Mouse (Mus musculus): ENCODE data around the gene Ltbp1. TPM values are rescaled to one million over a fixed set of nuclear protein-coding genes. Genes with fewer than 3 reads are reported as not detected.

Ltbp1 gene
- polyA plus RNA-seq, 1 experiment from 2014 or later, result 2.1 TPM

DNA sequence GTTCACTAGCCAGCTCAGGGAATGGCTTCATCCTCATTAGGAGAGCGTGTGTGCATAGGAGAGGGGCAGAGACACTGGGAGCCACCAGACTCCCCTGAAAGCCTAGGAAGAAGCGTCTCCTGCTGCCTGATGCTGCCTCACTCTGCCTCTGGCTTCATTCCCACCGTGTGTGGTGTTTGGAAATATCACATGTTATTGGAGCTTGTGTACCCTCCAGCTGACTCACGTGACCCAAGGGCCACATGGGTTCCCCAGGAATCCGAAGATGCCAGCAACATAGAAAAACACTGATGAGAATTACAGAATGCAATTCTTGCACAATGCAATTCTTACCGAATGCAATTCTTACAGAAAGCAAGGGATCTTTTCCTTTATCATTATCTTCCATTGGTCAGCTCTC is 325.0 kb downstream of the Ltbp1 start:
- Histone ChIP-seq H3K4me2 (ENCODE audit: low read depth, low read length) (no peak overlapping the region), H3K27me3 (ENCODE audit: control insufficient read depth, insufficient read depth, low read depth, low read length) (no peaks in the 10 kb centered on the region), H3K4me3 (ENCODE audit: low read depth, low read length) (no peak overlapping the region), H3K27ac (ENCODE audit: low read length) (no peak overlapping the region), H3K9me3 (replicated peaks; ENCODE audit: control insufficient read depth, low read length) (no peaks in the 10 kb centered on the region), H3K4me1 (ENCODE audit: control insufficient read depth, low read depth, low read length) (no peaks in the 10 kb centered on the region), H3K9ac (ENCODE audit: low read depth, low read length) (no peak overlapping the region), H3K36me3 (ENCODE audit: control insufficient read depth, insufficient read depth) (no peaks in the 10 kb centered on the region)
- 65% methylated on average over 6 of the region's 6 CpGs for WGBS (ENCODE audit: insufficient replicate concordance)
- ATAC-seq (ENCODE audit: low read depth), result no peak

DNA sequence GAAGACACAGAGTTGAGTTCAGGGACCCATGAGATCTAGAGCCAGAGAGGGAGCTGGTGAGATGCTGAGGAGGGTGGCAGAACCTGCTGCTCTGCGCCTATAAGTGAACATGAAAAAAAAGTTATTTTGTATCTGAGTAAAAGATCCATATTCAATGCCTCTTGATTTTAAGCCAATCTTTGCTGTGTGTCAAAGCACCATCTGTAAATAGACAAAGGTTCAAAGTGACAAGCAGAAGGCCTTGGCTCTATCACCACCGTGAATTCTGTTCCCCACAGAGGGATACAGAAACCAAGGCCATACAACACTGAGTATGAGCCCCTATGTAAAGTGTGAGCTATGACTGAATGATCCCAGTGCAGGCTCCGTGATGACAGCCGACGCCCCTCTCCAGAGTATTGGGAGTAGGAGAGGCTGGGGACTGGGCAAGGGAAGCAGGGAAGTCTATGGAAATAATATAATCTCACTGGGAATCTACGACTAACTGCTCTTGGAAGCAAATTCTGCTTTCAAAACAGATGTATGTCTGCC is 326.1 kb downstream of the Ltbp1 start:
- WGBS (ENCODE audit: insufficient replicate concordance), result 73% methylated on average over 6 of the region's 6 CpGs
- Histone ChIP-seq H3K9me3 (replicated peaks; ENCODE audit: control insufficient read depth, low read length) (no peaks in the 10 kb centered on the region), H3K36me3 (ENCODE audit: control insufficient read depth, insufficient read depth) (no peaks in the 10 kb centered on the region), H3K4me1 (ENCODE audit: control insufficient read depth, low read depth, low read length) (no peaks in the 10 kb centered on the region), H3K27me3 (ENCODE audit: control insufficient read depth, insufficient read depth, low read depth, low read length) (no peaks in the 10 kb centered on the region), H3K4me3 (ENCODE audit: low read depth, low read length) (no peak overlapping the region), H3K27ac (ENCODE audit: low read length) (no peak overlapping the region), H3K4me2 (ENCODE audit: low read depth, low read length) (no peak overlapping the region), H3K9ac (ENCODE audit: low read depth, low read length) (no peak overlapping the region)
- ATAC-seq (ENCODE audit: low read depth), result no peak

DNA sequence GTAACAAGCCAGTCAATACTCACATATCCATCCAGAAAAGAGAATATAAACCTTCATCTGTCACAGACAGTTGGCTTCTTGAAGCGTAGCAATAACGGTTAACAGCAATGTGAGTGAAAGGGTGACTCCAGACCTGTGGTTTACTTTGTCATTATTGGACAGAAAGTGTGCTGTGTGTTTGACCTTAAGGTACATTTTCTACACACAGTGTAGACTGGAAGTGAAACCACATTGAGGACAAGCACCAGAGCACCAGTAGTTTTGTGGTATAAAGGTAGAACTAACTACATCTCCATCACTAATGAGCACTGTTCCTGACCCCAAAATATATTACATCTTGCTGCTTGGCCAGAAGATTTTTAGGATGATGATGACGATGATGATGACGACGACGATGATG is 326.9 kb downstream of the Ltbp1 start:
- Histone ChIP-seq H3K9me3 (replicated peaks; ENCODE audit: control insufficient read depth, low read length) (no peaks in the 10 kb centered on the region), H3K27me3 (ENCODE audit: control insufficient read depth, insufficient read depth, low read depth, low read length) (no peaks in the 10 kb centered on the region), H3K4me1 (ENCODE audit: control insufficient read depth, low read depth, low read length) (no peaks in the 10 kb centered on the region), H3K4me3 (ENCODE audit: low read depth, low read length) (no peak overlapping the region), H3K4me2 (ENCODE audit: low read depth, low read length) (no peak overlapping the region), H3K36me3 (ENCODE audit: control insufficient read depth, insufficient read depth) (no peaks in the 10 kb centered on the region), H3K9ac (ENCODE audit: low read depth, low read length) (no peak overlapping the region), H3K27ac (ENCODE audit: low read length) (no peak overlapping the region)
- WGBS (ENCODE audit: insufficient replicate concordance), result 86% methylated on average over 6 of the region's 6 CpGs
- ATAC-seq (ENCODE audit: low read depth), result no peak

DNA sequence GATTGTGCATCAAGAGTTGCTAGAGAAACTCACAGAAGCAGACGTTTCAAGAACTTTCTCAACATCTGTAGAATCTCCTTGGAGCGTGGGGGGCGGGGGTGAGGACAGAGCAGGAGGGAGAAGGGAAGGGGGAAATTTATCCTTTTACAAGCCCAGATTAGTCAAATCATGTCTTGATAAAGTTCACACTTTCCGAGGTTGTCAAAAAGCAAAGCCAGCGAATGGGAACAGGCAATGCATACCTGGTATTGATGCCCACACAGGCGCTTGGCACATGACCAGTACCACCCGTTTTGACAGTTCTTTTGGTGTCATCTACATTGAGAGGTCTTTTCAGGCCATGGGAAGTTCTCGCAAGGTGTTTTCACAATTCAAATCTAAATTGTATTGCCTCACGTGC is 327.6 kb downstream of the Ltbp1 start:
- Histone ChIP-seq H3K4me3 (ENCODE audit: low read depth, low read length) (no peak overlapping the region), H3K9me3 (replicated peaks; ENCODE audit: control insufficient read depth, low read length) (no peaks in the 10 kb centered on the region), H3K27ac (ENCODE audit: low read length) (no peak overlapping the region), H3K27me3 (ENCODE audit: control insufficient read depth, insufficient read depth, low read depth, low read length) (no peaks in the 10 kb centered on the region), H3K4me2 (ENCODE audit: low read depth, low read length) (no peak overlapping the region), H3K9ac (ENCODE audit: low read depth, low read length) (no peak overlapping the region), H3K36me3 (ENCODE audit: control insufficient read depth, insufficient read depth) (no peaks in the 10 kb centered on the region), H3K4me1 (ENCODE audit: control insufficient read depth, low read depth, low read length) (no peaks in the 10 kb centered on the region)
- 70% methylated on average over 9 of the region's 9 CpGs for WGBS (ENCODE audit: insufficient replicate concordance)
- ATAC-seq (ENCODE audit: low read depth), result no peak

DNA sequence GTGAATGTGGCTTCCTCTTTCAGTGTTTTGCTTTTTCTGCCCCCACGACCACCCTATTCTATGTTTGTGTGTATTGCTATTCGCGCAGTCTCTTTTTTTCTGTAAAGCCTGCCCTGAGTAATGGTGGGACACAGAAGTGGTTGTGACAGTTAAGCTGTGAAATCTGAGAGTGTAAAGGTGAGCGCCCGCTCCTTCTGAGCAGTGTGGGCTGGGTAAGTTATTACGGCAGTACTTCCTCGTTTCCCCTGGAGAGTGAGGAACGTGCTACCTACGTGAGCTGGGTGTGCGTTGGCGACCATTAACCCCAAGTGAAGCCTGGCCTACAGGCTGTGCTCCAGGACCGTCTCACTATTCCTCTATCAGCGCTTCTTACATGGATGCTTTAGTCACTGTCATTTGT is 328.4 kb downstream of the Ltbp1 start:
- no peaks in the 10 kb centered on the region for H3K4me1 ChIP-seq (ENCODE audit: control insufficient read depth, low read depth, low read length)
- H3K36me3 ChIP-seq (ENCODE audit: control insufficient read depth, insufficient read depth), result no peaks in the 10 kb centered on the region
- H3K9me3 ChIP-seq (replicated peaks; ENCODE audit: control insufficient read depth, low read length), result no peaks in the 10 kb centered on the region
- 70% methylated on average over 13 of the region's 13 CpGs for WGBS (ENCODE audit: insufficient replicate concordance)
- no peaks in the 10 kb centered on the region for H3K27me3 ChIP-seq (ENCODE audit: control insufficient read depth, insufficient read depth, low read depth, low read length)
- H3K9ac ChIP-seq (ENCODE audit: low read depth, low read length), result no peak overlapping the region
- no peak overlapping the region for H3K4me3 ChIP-seq (ENCODE audit: low read depth, low read length)
- H3K27ac ChIP-seq (ENCODE audit: low read length), result no peak overlapping the region
- no peak overlapping the region for H3K4me2 ChIP-seq (ENCODE audit: low read depth, low read length)
- no peak for ATAC-seq (ENCODE audit: low read depth)

DNA sequence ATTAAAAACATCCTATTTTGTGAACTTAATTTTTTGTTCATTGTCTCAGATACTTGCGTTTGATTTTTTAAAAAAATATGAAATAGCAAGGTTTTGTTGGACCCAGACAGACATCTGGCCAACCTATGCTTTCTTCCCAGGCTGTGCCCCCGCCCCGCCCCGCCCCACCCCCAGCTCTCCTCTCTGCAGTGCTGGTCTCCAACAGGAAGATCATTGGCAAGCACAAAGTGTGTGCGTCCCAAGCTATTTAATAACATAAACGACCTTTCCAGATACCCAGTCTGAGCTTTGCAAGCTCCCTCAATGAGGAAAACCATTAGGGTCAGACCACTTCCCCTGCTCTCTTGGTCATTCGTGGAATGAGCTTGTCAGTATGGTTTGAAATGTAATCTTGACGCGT is 330.3 kb downstream of the Ltbp1 start:
- Histone ChIP-seq H3K27ac (ENCODE audit: low read length) (no peak overlapping the region), H3K4me2 (ENCODE audit: low read depth, low read length) (no peak overlapping the region), H3K4me1 (ENCODE audit: control insufficient read depth, low read depth, low read length) (no peaks in the 10 kb centered on the region), H3K36me3 (ENCODE audit: control insufficient read depth, insufficient read depth) (no peaks in the 10 kb centered on the region), H3K27me3 (ENCODE audit: control insufficient read depth, insufficient read depth, low read depth, low read length) (no peaks in the 10 kb centered on the region), H3K4me3 (ENCODE audit: low read depth, low read length) (no peak overlapping the region), H3K9me3 (replicated peaks; ENCODE audit: control insufficient read depth, low read length) (no peaks in the 10 kb centered on the region), H3K9ac (ENCODE audit: low read depth, low read length) (no peak overlapping the region)
- WGBS (ENCODE audit: insufficient replicate concordance), result 59% methylated on average over 9 of the region's 9 CpGs
- no peak for ATAC-seq (ENCODE audit: low read depth)

DNA sequence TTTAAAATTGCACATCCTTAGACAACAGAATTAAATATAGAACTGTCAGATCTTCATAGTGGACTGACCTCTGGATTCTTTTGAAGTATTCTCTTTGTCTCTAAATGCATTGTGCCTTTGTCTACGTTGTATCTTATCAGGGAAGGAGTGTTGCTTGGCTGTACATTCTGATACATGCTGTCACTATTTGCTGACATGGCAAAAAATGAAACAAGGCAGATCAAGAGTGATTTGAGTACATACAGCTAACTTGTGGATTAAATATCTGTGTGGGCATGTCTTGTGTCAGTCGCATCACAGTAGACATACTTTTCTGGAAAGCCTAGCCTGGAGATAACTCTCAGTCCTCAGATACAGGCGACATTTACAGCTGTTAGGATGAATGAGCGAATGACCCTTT is 335.9 kb downstream of the Ltbp1 start:
- Histone ChIP-seq H3K9ac (ENCODE audit: low read depth, low read length) (no peak overlapping the region), H3K27me3 (ENCODE audit: control insufficient read depth, insufficient read depth, low read depth, low read length) (no peaks in the 10 kb centered on the region), H3K4me1 (ENCODE audit: control insufficient read depth, low read depth, low read length) (no peaks in the 10 kb centered on the region), H3K27ac (ENCODE audit: low read length) (no peak overlapping the region), H3K36me3 (ENCODE audit: control insufficient read depth, insufficient read depth) (no peaks in the 10 kb centered on the region), H3K9me3 (replicated peaks; ENCODE audit: control insufficient read depth, low read length) (no peaks in the 10 kb centered on the region), H3K4me3 (ENCODE audit: low read depth, low read length) (no peak overlapping the region), H3K4me2 (ENCODE audit: low read depth, low read length) (no peak overlapping the region)
- WGBS (ENCODE audit: insufficient replicate concordance), result 66% methylated on average over 4 of the region's 4 CpGs
- no peak for ATAC-seq (ENCODE audit: low read depth)

DNA sequence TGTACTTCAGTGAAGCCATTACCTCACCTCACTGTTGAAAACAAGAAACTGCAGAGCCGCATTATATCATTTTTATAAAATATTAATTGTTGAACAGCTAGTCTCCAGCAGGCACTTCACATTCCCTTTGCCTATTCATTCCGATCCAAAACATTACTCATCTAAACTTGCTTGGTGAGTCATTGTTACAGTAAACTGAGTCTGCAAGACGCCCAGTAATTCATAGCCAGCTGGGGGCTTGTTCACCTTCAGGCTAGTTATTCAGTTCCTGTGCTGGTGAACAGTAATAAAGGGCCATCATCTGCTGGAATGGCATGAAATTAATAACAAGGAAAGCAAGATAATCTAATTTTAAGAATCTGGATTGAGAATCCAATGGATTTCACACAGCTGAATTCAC is 339.7 kb downstream of the Ltbp1 start:
- no peaks in the 10 kb centered on the region for H3K4me1 ChIP-seq (ENCODE audit: control insufficient read depth, low read depth, low read length)
- no peak overlapping the region for H3K4me2 ChIP-seq (ENCODE audit: low read depth, low read length)
- H3K9ac ChIP-seq (ENCODE audit: low read depth, low read length), result no peak overlapping the region
- 66% methylated on average over 3 of the region's 3 CpGs for WGBS (ENCODE audit: insufficient replicate concordance)
- H3K4me3 ChIP-seq (ENCODE audit: low read depth, low read length), result no peak overlapping the region
- no peaks in the 10 kb centered on the region for H3K36me3 ChIP-seq (ENCODE audit: control insufficient read depth, insufficient read depth)
- no peaks in the 10 kb centered on the region for H3K27me3 ChIP-seq (ENCODE audit: control insufficient read depth, insufficient read depth, low read depth, low read length)
- H3K27ac ChIP-seq (ENCODE audit: low read length), result no peak overlapping the region
- H3K9me3 ChIP-seq (replicated peaks; ENCODE audit: control insufficient read depth, low read length), result no peaks in the 10 kb centered on the region
- ATAC-seq (ENCODE audit: low read depth), result no peak

DNA sequence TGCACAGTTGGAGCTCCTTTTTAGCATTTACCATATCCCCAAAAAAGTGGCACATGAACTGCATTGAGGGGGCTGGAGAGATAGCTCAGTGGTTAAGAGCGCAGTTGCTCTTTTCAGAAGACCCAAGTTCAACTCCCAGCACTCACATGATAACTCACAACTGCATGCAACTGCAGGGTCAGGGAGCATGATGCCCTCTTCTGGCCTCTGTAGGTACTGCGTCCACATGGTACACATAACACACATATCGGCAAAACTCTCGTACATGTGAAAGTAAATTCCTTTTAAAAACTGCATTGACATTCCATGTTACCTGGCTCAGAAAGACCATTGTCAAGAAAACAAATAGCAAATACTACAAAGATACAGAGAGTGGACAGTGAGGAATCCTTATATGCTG is 342.0 kb downstream of the Ltbp1 start:
- Histone ChIP-seq H3K4me3 (ENCODE audit: low read depth, low read length) (no peak overlapping the region), H3K36me3 (ENCODE audit: control insufficient read depth, insufficient read depth) (no peaks in the 10 kb centered on the region), H3K9ac (ENCODE audit: low read depth, low read length) (no peak overlapping the region), H3K27me3 (ENCODE audit: control insufficient read depth, insufficient read depth, low read depth, low read length) (no peaks in the 10 kb centered on the region), H3K27ac (ENCODE audit: low read length) (no peak overlapping the region), H3K4me2 (ENCODE audit: low read depth, low read length) (no peak overlapping the region), H3K9me3 (replicated peaks; ENCODE audit: control insufficient read depth, low read length) (no peaks in the 10 kb centered on the region), H3K4me1 (ENCODE audit: control insufficient read depth, low read depth, low read length) (no peaks in the 10 kb centered on the region)
- WGBS (ENCODE audit: insufficient replicate concordance), result 85% methylated on average over 4 of the region's 4 CpGs
- ATAC-seq (ENCODE audit: low read depth), result no peak

All from liver, embryonic 16.5 days (tissue).